Mouse (Mus musculus) spleen, adult 2 months (tissue): Measurements from ENCODE around the gene Slc4a4. TPM values are rescaled to one million over a fixed set of nuclear protein-coding genes. Genes with fewer than 3 reads are reported as not detected.

Experiments
- DNase-seq, 2 experiments: peaks; one replicate each; pipeline versions ENCODE4 v3.0.0 to v3.0.0-alpha.2; 2012 to 2021; ENCODE audit warnings: low spot score in 2 of 2, low read depth in 1 of 2
- H3K27ac ChIP-seq: fragments of 200-500 bp; 2 replicates; pipeline ENCODE4 v1.5.1; 2012; ENCODE audit warnings: low read length, inconsistent platforms; ENCODE audit not compliant: insufficient read depth
- H3K27me3 ChIP-seq: fragments of 200-500 bp; 2 replicates; pipeline ENCODE4 v1.6.1; 2012; ENCODE audit warnings: mild to moderate bottlenecking, moderate library complexity, low read length, inconsistent platforms; ENCODE audit not compliant: control insufficient read depth, insufficient read depth
- H3K36me3 ChIP-seq: fragments of 200-500 bp; 2 replicates; pipeline ENCODE4 v1.6.1; 2012; ENCODE audit warnings: mild to moderate bottlenecking, low read length, inconsistent platforms; ENCODE audit not compliant: control insufficient read depth, insufficient read depth
- H3K4me1 ChIP-seq: fragments of 200-500 bp; 2 replicates; pipeline ENCODE4 v1.6.1; 2011; ENCODE audit warnings: inconsistent platforms; ENCODE audit not compliant: control insufficient read depth, insufficient read depth, insufficient read length
- H3K4me3 ChIP-seq: fragments of 200-500 bp; 2 replicates; pipeline ENCODE4 v1.5.1; 2011; ENCODE audit warnings: mild to moderate bottlenecking, inconsistent platforms; ENCODE audit not compliant: insufficient read depth, insufficient read length; ENCODE audit errors: extremely low read depth
- CTCF ChIP-seq: fragments of 200-500 bp; IDR thresholded peaks from 2 replicates; pipeline ENCODE4 v1.5.1; 2011; ENCODE audit warnings: mild to moderate bottlenecking, inconsistent platforms; ENCODE audit not compliant: insufficient read depth, insufficient read length, insufficient replicate concordance; ENCODE audit errors: extremely low read depth
- POLR2A ChIP-seq: fragments of 200-500 bp; IDR thresholded peaks from 2 replicates; pipeline ENCODE4 v1.6.1; 2011; ENCODE audit warnings: low read depth, low read length, inconsistent platforms
- WGBS: fragments of 180-500 bp; shearing (Covaris S2); methylation state at CpG from one replicate; pipeline ENCODE4 v1.1.7; 2018; 5-methylcytosine and 5-hydroxymethylcytosine counted together
- polyA plus RNA-seq: library from polyadenylated mRNA; depleted of rRNA; stranded (reverse); fragments of >200 nt; gene quantifications from 2 replicates; pipeline ENCODE4 v1.2.3, GENCODE M21; 2012

Slc4a4 gene
- polyA plus RNA-seq, 1 experiment: 0.14 TPM

DNA sequence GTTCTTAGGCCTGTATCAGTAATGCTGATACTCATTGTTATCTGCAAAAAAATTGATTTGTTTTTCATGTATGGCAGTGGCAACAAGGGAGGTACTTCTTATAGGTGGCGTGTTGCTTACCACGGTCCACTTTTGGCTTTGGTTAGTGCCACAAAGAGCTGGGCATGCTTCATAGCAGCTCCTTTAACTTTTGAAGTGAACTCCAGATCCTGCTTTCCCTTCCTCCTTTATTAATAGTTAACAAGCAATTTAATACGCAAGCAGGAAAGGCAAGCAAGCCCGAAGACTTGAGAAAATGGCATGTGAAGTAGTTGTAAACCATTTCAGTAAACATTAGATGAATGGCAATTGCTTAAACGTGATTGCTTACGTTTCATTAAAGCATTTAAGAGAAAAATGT is 113.2 kb downstream of the Slc4a4 start:
- no peak overlapping the region for H3K27ac ChIP-seq
- H3K4me3 ChIP-seq: no peak overlapping the region
- H3K36me3 ChIP-seq: no peaks in the 10 kb centered on the region
- WGBS: 93% methylated on average over 6 of the region's 6 CpGs
- DNase-seq: no peak
- H3K4me1 ChIP-seq: no peaks in the 10 kb centered on the region
- TF ChIP-seq POLR2A (no peak), CTCF (no peak)
- no peaks in the 10 kb centered on the region for H3K27me3 ChIP-seq

DNA sequence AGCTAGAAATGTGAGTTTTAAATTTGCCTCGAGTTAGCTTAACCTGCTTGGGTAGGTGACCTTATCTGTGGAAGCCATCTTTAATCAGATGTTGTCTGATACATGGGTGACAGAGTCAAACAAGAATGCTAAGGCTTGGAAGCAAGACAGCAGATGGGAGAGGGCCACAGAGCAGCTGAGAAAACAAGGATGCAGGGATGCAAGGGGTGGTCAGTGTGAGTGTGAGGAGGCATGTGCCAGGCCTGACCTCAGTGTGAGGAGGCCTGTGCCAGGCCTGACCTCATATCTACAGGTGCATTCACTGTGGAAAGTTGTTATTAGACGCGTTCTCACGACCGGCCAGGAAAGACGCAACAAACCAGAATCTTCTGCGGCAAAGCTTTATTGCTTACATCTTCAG is 114.0 kb downstream of the Slc4a4 start:
- TF ChIP-seq CTCF: no peak
- Histone ChIP-seq H3K27ac (no peak overlapping the region), H3K4me3 (no peak overlapping the region), H3K36me3 (no peaks in the 10 kb centered on the region), H3K27me3 (no peaks in the 10 kb centered on the region), H3K4me1 (no peaks in the 10 kb centered on the region)
- no peak for DNase-seq
- 94% methylated on average over 7 of the region's 7 CpGs for WGBS

DNA sequence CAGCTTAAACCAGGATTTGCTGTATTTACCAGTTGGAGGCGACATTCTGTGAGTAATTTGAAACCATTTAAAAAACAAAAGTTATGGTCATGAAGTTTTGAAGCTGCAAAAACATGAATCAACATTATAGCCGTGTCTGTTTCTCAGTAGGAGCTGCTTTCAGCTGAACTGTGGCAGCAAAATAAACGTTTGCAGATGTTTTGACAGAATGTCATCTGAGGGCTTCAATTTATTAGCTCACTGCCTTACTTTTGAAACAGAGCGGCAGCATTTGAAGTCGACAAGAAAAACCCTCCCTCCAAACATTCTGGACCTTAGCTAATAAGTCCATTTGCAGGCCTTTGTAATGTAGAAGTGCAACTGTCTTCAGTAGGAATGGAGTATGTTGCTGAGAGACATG is 123.5 kb downstream of the Slc4a4 start:
- Histone ChIP-seq H3K27ac (no peak overlapping the region), H3K4me3 (no peak overlapping the region), H3K4me1 (no peaks in the 10 kb centered on the region), H3K36me3 (no peaks in the 10 kb centered on the region), H3K27me3 (no peaks in the 10 kb centered on the region)
- 76% methylated on average over 5 of the region's 5 CpGs for WGBS
- DNase-seq: no peak
- TF ChIP-seq POLR2A: no peak

DNA sequence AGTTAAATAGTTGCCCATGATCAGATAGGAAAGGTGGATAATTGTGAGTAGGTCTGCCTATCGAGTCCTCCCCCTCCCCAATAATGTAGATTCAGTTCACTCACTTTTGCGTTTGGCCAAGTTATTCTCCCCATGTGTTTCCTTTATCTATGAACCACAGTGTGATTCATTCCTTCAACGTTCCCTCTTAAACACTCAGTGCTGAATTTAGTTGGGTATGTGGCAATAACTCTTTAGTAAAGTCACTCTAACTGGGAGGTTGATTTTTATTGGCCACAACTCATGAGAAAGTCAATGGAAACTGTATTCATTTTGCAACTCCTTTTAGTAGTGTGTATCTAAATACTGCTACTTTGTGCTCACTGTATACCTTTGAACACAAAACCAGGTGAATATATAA is 125.8 kb downstream of the Slc4a4 start:
- Histone ChIP-seq H3K27me3 (no peaks in the 10 kb centered on the region), H3K36me3 (no peaks in the 10 kb centered on the region), H3K4me1 (no peaks in the 10 kb centered on the region), H3K27ac (no peak overlapping the region), H3K4me3 (no peak overlapping the region)
- TF ChIP-seq CTCF: no peak
- TF ChIP-seq POLR2A: no peak
- 77% methylated on average over 3 of the region's 3 CpGs for WGBS
- no peak for DNase-seq

DNA sequence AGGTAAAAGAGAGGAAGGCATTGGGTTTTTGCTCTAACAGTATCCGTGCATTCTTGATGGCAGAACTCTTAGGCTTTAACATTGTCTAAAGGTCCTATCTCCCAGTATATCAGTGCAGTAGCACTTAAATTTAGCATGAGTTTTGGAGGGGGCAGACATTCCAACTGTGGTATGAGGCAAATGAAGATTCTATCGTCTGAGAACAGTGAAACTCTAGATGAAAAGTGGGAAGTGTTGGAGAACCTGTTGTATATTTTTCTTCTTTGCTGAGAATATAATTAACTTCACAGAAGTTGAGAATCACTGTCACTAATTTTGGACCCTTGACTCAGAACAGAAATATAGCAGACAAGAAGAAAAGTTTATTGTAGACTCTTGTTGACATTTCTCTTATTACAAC is 128.2 kb downstream of the Slc4a4 start:
- no peaks in the 10 kb centered on the region for H3K27me3 ChIP-seq
- no peak overlapping the region for H3K4me3 ChIP-seq
- no peak for DNase-seq
- H3K27ac ChIP-seq: no peak overlapping the region
- 72% methylated on average over 2 of the region's 2 CpGs for WGBS
- no peaks in the 10 kb centered on the region for H3K4me1 ChIP-seq
- TF ChIP-seq POLR2A: no peak
- no peak for TF ChIP-seq CTCF
- H3K36me3 ChIP-seq: no peaks in the 10 kb centered on the region

DNA sequence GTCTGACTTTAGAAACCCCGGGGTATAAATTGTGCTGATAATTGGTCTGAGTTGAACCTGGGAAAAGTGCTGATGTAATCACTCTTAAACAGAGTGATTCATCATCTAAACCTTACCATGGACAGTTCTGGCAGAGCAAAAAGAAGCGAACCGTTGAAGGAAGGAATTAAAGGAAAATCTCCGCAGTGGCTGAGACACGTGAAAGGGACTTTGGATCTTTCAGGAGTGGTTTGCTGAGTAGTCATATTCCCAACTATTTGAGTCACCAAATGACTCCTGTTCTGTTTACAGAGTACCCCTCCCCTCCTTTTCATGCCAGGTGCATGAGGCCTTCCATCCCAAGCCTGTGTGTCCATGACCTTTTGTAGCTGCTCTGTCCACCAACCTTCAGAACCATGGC is 129.3 kb downstream of the Slc4a4 start:
- H3K36me3 ChIP-seq: no peaks in the 10 kb centered on the region
- H3K4me3 ChIP-seq: no peak overlapping the region
- TF ChIP-seq POLR2A (no peak), CTCF (no peak)
- WGBS: 90% methylated on average over 5 of the region's 5 CpGs
- H3K4me1 ChIP-seq: no peaks in the 10 kb centered on the region
- H3K27ac ChIP-seq: no peak overlapping the region
- H3K27me3 ChIP-seq: no peaks in the 10 kb centered on the region
- no peak for DNase-seq

DNA sequence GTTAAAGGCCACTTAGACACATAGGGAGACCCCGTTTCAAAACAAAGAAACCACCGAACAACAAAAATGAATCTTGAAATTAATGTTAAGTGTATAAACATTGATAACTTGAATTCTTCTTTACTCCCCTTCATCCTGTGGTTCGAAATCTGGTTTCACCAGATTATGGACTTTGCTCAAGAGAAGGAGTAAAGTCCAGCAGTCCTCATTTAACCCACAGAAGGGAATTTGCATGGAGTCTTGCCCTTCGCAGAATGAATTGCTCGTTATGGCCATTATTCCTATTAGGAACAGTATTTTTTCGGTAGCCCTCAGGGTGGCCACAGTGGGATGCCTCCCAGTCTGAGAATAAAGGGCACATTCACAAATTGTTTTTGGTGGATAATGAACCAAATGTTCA is 131.9 kb downstream of the Slc4a4 start:
- WGBS: 87% methylated on average over 6 of the region's 6 CpGs
- Histone ChIP-seq H3K4me1 (no peaks in the 10 kb centered on the region), H3K27me3 (no peaks in the 10 kb centered on the region), H3K36me3 (no peaks in the 10 kb centered on the region), H3K27ac (no peak overlapping the region), H3K4me3 (no peak overlapping the region)
- no peak for DNase-seq
- TF ChIP-seq POLR2A: no peak
- no peak for TF ChIP-seq CTCF

DNA sequence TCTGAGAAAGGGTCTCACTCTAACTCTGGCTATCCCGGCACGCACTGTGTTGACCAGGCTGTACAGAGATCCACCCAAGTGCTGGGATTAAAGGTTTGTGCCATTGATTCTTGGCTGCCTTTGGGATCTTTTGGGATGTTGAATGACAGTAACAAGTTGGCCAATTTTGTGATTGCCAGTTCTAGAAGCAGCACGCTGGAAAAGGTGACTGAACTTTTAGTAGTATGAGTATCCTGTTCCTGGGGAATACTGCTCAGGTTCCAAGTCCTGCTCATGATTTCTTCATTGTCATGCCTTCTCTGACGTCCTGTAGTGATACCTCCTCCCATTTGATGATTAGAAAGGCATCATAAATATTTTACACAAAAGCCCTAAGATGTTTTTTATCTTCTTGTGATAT is 137.8 kb downstream of the Slc4a4 start:
- no peaks in the 10 kb centered on the region for H3K27me3 ChIP-seq
- TF ChIP-seq POLR2A (no peak), CTCF (no peak)
- H3K4me1 ChIP-seq: no peaks in the 10 kb centered on the region
- H3K36me3 ChIP-seq: no peaks in the 10 kb centered on the region
- no peak overlapping the region for H3K4me3 ChIP-seq
- no peak for DNase-seq
- no peak overlapping the region for H3K27ac ChIP-seq
- 87% methylated on average over 4 of the region's 4 CpGs for WGBS
